Comparison of ENCODE assay signal across 13 mouse cellular contexts in genomic region chr2:125706510-125706921, GRCm38 (mm10). TPM values are rescaled to one million over a fixed set of nuclear protein-coding genes. Genes with fewer than 3 reads are reported as not detected.
A peak's percentile ranks its signal among the peaks of the same experiment; 100 is the strongest.
DNase-seq lines count a peak whose midpoint lies in the region.
"Had no signal": no experiment of that assay in that cellular context is flagged by ENCODE, and none has a peak within 500 bp of the region (broad histone marks: within the 10 kb centered on the region; RNA-seq: fewer than 3 reads in every experiment).

No protein-coding gene starts in this region.

- peak; percentile 13 to 29 for DNase-seq in cerebellum, postnatal 25 days
- DNase-seq in cerebellum, adult 18-20 months = no peak
- peak; percentile 18 for DNase-seq in left cerebral cortex, postnatal 4 days
- DNase-seq in left cerebral cortex, postnatal 36 days (ENCODE audit: low spot score in 2 of 2) = no peak
- peak; percentile 57 for DNase-seq in 3T3-L1 (ENCODE audit: low read depth, low spot score)
- peak; percentile 51 for DNase-seq in adrenal gland, postnatal 14 days
- no peak for DNase-seq in gastrocnemius, adult 18-20 months (ENCODE audit: low spot score)
- DNase-seq in thymus, postnatal 25 days = no peak
- DNase-seq: cerebellum, adult 11-12 months; heart, adult 18-20 months; kidney, postnatal 4 days; liver, postnatal 0 days; spleen, adult 18-20 months had no signal

- intact Hi-C loops in left cerebral cortex, postnatal 4 days (cut with DNase I) = no loop called here
- intact Hi-C loops in left cerebral cortex, postnatal 36 days (cut with DNase I) = no loop called here

RNA-seq across cellular contexts. Expression of gene Shc4, which starts 17.4 kb away (rescaled TPM):
- total RNA-seq in left cerebral cortex, postnatal 4 days (2021) = 1 to 10 TPM; 5.3 to 5.6 TPM
- total RNA-seq in left cerebral cortex, postnatal 36 days (2021) = 1 to 10 TPM; 5.3 to 5.7 TPM
- total RNA-seq in adrenal gland, postnatal 14 days (2021) = 3.0 and 3.9 TPM in 2 replicates
- total RNA-seq in gastrocnemius, adult 18-20 months (2021) = 1 to 10 TPM in 1 of 2 experiments, under 1 TPM in 1; 0.71 to 1.0 TPM

RNA-seq across cellular contexts. Expression of gene Eid1, which starts 33.6 kb away (rescaled TPM):
- 100 to 1,000 TPM; 522 to 568 TPM for total RNA-seq in left cerebral cortex, postnatal 4 days (2021)
- total RNA-seq in left cerebral cortex, postnatal 36 days (2021) = 100 to 1,000 TPM; 213 to 248 TPM
- 111 and 115 TPM in 2 replicates for total RNA-seq in adrenal gland, postnatal 14 days (2021)
- total RNA-seq in gastrocnemius, adult 18-20 months (2021) = 10 to 100 TPM; 19.1 to 23.3 TPM

Comparison
In these comparisons a context has a peak if more than half of its experiments do, and no peak if none do; other contexts are left out.
1. DNase-seq: peak in cerebellum, postnatal 25 days (2 of 2), left cerebral cortex, postnatal 4 days (single experiment), 3T3-L1 (single experiment) and adrenal gland, postnatal 14 days (single experiment); none in cerebellum, adult 18-20 months (0 of 2), left cerebral cortex, postnatal 36 days (0 of 2), gastrocnemius, adult 18-20 months (single experiment) and thymus, postnatal 25 days (single experiment).